Mouse (Mus musculus) embryonic facial prominence, embryonic 12.5 days (tissue): Measurements from ENCODE around the gene Gm43552. TPM values are rescaled to one million over a fixed set of nuclear protein-coding genes. Genes with fewer than 3 reads are reported as not detected.
A peak's percentile ranks its signal among the peaks of the same experiment; 100 is the strongest.

Experiments
- ATAC-seq: fragments of 200-750 bp; cut with Nextera tagmentation; 2 replicates; pipeline ENCODE4 v1.8.0; 2017; ENCODE audit not compliant: insufficient number of reproducible peaks, insufficient read depth, low FRiP score, low TSS enrichment
- H3K27ac ChIP-seq: fragments of 300-500 bp; sonication (generic); 2 replicates; pipeline ENCODE4 v1.5.1; 2016; ENCODE audit warnings: mild to moderate bottlenecking
- H3K27me3 ChIP-seq: fragments of 300-500 bp; sonication (generic); 2 replicates; pipeline ENCODE4 v1.6.1; 2016; ENCODE audit warnings: mild to moderate bottlenecking, moderate library complexity
- H3K36me3 ChIP-seq: fragments of 300-500 bp; sonication (generic); 2 replicates; pipeline ENCODE4 v1.6.1; 2016; ENCODE audit warnings: mild to moderate bottlenecking
- H3K4me1 ChIP-seq: fragments of 300-500 bp; sonication (generic); 2 replicates; pipeline ENCODE4 v1.6.1; 2016
- H3K4me2 ChIP-seq: fragments of 300-500 bp; sonication (generic); replicated peaks from 2 replicates; pipeline ENCODE4 v1.6.1; 2016; ENCODE audit warnings: mild to moderate bottlenecking, moderate library complexity
- H3K4me3 ChIP-seq: fragments of 300-500 bp; sonication (generic); 2 replicates; pipeline ENCODE4 v1.5.1; 2016; ENCODE audit warnings: mild to moderate bottlenecking
- H3K9ac ChIP-seq: fragments of 300-500 bp; sonication (generic); 2 replicates; pipeline ENCODE4 v1.6.1; 2016; ENCODE audit warnings: mild to moderate bottlenecking, moderate library complexity
- H3K9me3 ChIP-seq: fragments of 300-500 bp; sonication (generic); 2 replicates; pipeline ENCODE4 v1.6.1; 2016; ENCODE audit warnings: mild to moderate bottlenecking, moderate library complexity
- WGBS: fragments of 180-500 bp; shearing (Covaris S2); methylation state at CpG from one replicate; pipeline ENCODE4 v1.1.7; 2016; 5-methylcytosine and 5-hydroxymethylcytosine counted together
- polyA plus RNA-seq: library from polyadenylated mRNA; unstranded; fragments of >200 nt; fragmentation: Nextera tagmentation; extraction: Ambion mirVana; gene quantifications from 2 replicates; pipeline ENCODE4 v1.2.1, GENCODE M21; 2016

The Gm43552 gene
- polyA plus RNA-seq, 1 experiment from 2014 or later, result not detected

DNA sequence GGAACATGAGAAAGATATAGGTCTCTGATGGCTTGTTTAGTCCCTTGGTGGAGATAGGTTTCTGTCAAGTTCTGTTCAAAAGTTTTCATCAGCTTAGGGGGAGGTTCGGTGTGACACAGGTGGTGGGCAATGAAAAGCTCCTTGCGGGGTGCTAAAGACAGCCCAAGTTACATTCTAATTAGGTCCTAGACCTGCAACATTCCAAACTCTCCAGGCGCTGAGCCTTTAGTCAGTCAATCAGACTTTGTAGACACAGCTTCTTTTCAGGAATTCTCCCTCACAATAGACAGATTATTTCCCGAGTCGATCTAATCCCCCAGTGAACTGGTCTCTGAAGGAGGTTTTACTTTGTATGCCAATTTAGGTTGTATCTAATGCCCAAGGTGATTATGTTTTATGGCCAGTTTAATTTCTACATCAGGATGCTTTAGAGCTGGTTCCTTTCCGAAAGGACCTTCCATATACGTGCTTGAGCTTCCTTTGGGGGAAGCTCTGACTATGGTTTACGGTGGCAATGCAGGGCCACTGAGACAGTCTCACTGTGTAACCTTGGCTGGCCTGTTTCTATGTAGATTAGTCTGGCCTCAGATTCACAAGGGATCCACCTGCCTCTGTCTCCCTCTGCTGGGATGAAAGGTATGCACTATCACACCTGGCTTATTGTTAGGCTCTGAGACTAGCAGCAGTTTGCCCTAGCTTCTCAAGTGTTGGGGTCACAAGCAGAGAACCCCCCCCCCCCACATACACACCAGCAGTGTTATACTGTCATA lies 33.2 kb upstream of the Gm43552 start:
- Histone ChIP-seq H3K4me3 (no peak overlapping the region), H3K27ac (no peak overlapping the region), H3K27me3 (no peaks in the 10 kb centered on the region), H3K9ac (no peak overlapping the region), H3K4me2 (no peak overlapping the region), H3K9me3 (no peaks in the 10 kb centered on the region), H3K36me3 (no peaks in the 10 kb centered on the region), H3K4me1 (no peaks in the 10 kb centered on the region)
- ATAC-seq, result no peak
- 5% methylated on average over 8 of the region's 8 CpGs for WGBS

DNA sequence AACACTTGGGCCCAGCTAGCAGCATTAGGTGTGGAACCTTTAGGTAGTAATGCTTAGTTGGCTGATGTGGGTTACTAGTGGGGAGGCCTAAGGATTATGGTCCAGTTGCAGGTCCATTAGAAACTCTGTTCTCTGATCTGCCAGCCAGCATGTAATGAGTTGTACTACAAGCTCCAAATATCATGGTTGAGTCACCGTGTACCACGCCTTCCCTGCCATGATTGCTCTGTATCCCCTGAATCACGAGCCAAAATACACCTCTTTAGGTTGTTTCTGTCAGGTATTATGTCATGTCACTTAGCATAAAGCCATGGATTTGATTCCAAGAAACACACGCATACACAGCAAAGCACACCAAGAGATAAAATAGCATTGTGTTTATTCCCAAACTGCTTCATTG lies 32.2 kb upstream of the Gm43552 start:
- 71% methylated on average over 4 of the region's 4 CpGs for WGBS
- Histone ChIP-seq H3K9ac (no peak overlapping the region), H3K9me3 (no peaks in the 10 kb centered on the region), H3K27me3 (no peaks in the 10 kb centered on the region), H3K4me2 (no peak overlapping the region), H3K36me3 (no peaks in the 10 kb centered on the region), H3K4me3 (no peak overlapping the region), H3K4me1 (no peaks in the 10 kb centered on the region), H3K27ac (no peak overlapping the region)
- no peak for ATAC-seq

DNA sequence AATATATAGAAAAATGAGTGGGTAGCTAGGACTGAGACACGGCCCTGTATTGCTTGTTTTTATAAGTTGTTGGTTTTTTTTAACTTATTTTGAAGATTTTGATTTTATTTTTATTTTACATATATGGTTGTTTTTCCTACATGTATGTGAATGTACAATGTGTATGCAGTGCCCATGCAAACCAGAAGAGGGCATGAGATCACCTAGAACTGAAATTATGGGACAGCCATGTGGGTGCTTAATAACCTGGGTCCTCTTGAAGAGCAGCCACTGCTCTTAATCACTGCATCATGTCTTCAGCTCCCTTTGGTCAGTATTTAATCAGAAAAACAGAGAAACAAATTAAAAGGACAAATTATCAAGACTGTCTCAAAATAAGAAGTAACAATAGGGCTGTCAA lies 29.2 kb upstream of the Gm43552 start:
- 80% methylated on average over 1 of the region's 1 CpGs for WGBS
- Histone ChIP-seq H3K4me3 (no peak overlapping the region), H3K4me1 (no peaks in the 10 kb centered on the region), H3K27ac (no peak overlapping the region), H3K36me3 (no peaks in the 10 kb centered on the region), H3K9ac (no peak overlapping the region), H3K27me3 (no peaks in the 10 kb centered on the region), H3K9me3 (no peaks in the 10 kb centered on the region), H3K4me2 (no peak overlapping the region)
- ATAC-seq, result no peak

DNA sequence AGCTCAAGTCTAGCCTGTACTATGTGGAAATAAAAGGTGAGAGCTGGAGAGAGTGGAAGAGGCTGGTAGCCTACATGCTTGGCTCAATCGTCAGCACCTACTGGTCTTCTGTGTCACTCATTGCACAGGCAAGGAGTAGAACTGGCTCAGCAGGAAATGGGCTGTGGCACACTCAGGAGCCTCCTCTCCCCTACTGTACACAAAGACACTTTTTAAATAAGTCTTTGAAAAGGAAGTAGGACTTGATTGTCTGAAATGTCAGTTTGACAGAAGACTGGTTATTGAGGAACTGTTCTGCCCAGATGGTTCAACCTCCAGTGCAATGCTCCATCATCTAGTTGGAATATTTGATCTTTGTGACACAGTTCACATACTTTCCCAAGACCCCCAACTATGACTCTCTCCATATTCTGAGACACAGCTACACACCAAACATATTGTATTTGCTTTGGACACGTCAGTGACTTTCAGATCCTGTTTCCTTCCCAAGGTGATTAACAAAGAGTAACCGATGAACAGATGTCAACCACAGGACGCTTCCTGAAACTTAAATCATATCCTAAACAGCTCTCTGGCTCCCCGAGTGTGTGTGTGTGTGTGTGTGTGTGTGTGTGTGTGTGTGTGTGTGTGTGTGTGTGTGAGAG lies 22.1 kb upstream of the Gm43552 start:
- Histone ChIP-seq H3K4me2 (no peak overlapping the region), H3K4me3 (no peak overlapping the region), H3K27ac (no peak overlapping the region), H3K9ac (no peak overlapping the region), H3K36me3 (no peaks in the 10 kb centered on the region), H3K27me3 (no peaks in the 10 kb centered on the region), H3K9me3 (0 out of 2 replicates have a peak, but pooled peaks cover 3% of the 10 kb centered on the region), H3K4me1 (0 out of 2 replicates have a peak, but pooled peaks cover 3% of the 10 kb centered on the region)
- 46% methylated on average over 5 of the region's 5 CpGs for WGBS
- ATAC-seq, result no peak

DNA sequence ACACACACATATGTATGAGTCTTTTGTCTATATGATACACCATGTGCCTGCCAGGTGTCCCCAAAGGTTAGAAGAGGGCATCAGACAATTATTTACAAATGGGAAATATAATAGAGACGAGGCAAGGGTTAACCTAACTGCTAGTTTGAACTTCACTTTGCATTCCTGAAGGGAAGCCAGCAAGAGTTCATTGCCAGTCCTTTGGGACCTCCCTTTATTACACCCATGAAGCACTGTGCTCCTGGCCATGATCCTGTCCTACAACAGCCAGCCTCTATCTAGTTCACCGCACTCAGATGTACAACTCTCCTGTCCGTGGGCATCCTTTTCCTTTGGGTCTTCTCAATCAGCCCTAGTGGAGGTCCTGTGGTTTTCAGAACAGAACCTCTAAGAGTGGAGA lies 20.9 kb upstream of the Gm43552 start:
- no peak for ATAC-seq
- 61% methylated on average over 3 of the region's 3 CpGs for WGBS

DNA sequence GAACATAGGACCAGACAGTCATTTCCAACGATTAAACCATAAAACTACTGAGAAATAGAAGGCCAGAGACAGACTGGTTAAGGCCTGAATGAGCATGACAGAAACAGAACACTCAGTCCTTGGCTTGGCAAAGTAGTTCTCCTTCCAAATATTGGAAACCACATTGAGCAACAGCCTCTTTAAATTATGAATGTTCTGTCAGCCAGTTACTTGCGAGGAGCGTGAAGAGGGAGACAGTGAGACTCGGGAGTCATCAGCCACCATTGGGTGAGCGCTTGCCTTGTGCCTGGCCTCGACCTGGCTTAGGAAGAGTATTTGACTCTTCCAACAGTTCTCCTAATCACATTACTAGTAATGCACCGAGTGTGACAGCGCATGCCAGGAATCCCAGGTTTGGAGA lies 15.8 kb upstream of the Gm43552 start:
- no peak for ATAC-seq
- H3K4me1 ChIP-seq, result 0 out of 2 replicates have a peak, but pooled peaks cover 2% of the 10 kb centered on the region

More for the DNA sequence above, 20.9 kb upstream of the Gm43552 start:
- Histone ChIP-seq H3K27ac (no peak overlapping the region), H3K4me1 (0 out of 2 replicates have a peak, but pooled peaks cover 3% of the 10 kb centered on the region), H3K4me3 (no peak overlapping the region), H3K27me3 (no peaks in the 10 kb centered on the region), H3K9me3 (0 out of 2 replicates have a peak, but pooled peaks cover 3% of the 10 kb centered on the region), H3K9ac (no peak overlapping the region), H3K36me3 (no peaks in the 10 kb centered on the region), H3K4me2 (no peak overlapping the region)

DNA sequence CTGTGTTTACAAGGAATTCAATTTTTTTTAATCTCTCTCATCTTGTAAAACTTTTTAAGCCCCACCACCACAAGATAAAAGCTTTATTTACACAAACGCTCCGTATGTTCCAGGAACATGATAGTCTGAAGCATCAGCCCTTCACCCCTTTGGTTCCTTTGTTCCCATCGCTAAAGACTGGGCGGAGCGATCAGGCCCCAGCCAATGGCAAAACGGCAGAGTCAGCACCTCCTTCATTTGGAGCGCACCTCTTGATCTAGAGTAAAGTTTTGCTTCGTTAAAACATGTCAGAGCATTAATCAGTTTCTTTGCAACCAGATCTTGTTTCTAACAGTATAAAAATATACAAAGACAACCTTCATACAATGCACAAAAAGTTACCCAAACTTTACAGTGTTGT lies 13.2 kb upstream of the Gm43552 start:
- no peaks in the 10 kb centered on the region for H3K4me1 ChIP-seq
- ATAC-seq, result no peak
- H3K4me2 ChIP-seq, result peak overlapping the region; percentile 35
- H3K27ac ChIP-seq, result no peak overlapping the region
- 0 out of 2 replicates have a peak, but pooled peaks cover 3% of the 10 kb centered on the region for H3K9me3 ChIP-seq
- no peak overlapping the region for H3K4me3 ChIP-seq
- no peak overlapping the region for H3K9ac ChIP-seq
- no peaks in the 10 kb centered on the region for H3K36me3 ChIP-seq
- 11% methylated on average over 8 of the region's 8 CpGs for WGBS
- H3K27me3 ChIP-seq, result no peaks in the 10 kb centered on the region

More for the DNA sequence above, 15.8 kb upstream of the Gm43552 start:
- no peak overlapping the region for H3K27ac ChIP-seq
- no peak overlapping the region for H3K4me3 ChIP-seq
- no peak overlapping the region for H3K4me2 ChIP-seq
- no peak overlapping the region for H3K9ac ChIP-seq
- no peaks in the 10 kb centered on the region for H3K27me3 ChIP-seq
- WGBS, result 85% methylated on average over 8 of the region's 8 CpGs
- 0 out of 2 replicates have a peak, but pooled peaks cover 3% of the 10 kb centered on the region for H3K9me3 ChIP-seq
- no peaks in the 10 kb centered on the region for H3K36me3 ChIP-seq

DNA sequence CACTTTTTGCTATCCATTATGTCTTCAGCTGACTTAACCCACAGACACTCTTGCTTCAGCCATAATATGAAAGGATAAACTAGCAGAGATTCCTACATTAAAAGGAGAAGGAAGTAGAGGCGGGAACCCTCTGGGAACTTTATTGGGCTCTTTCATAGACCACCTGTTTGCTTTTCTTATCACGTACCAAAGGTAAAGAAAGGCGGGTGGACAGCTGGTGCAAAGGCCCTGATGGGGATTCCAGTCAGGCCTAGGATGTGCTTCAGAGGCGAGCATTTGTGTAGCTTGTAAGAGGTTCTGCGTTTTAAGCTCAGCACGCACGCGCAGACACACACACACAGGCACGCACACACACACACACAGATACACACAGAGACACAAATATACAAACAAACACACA lies 8.8 kb upstream of the Gm43552 start:
- Histone ChIP-seq H3K4me1 (no peaks in the 10 kb centered on the region), H3K27ac (no peak overlapping the region), H3K27me3 (no peaks in the 10 kb centered on the region), H3K4me3 (no peak overlapping the region), H3K9ac (no peak overlapping the region), H3K36me3 (no peaks in the 10 kb centered on the region), H3K4me2 (no peak overlapping the region), H3K9me3 (no peaks in the 10 kb centered on the region)
- 91% methylated on average over 9 of the region's 9 CpGs for WGBS
- no peak for ATAC-seq

DNA sequence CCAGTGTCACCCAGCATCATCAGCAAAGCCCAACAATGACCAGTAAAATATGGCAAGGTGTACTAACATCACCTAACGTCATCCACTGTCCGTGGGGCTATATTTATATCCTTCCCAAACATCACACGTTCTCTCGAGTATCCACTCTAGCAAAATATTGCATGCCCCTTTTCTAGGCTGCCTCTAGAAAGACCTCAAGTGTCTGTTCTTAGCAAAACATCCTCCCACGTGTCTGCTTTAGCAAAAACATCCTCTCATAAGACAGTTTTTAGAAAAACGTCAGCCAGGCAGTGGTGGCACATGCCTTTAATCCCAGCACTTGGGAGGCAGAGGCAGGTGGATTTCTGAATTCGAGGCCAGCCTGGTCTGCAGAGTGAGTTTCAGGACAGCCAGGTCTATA lies 7.6 kb upstream of the Gm43552 start:
- ATAC-seq, result no peak
- Histone ChIP-seq H3K27me3 (no peaks in the 10 kb centered on the region), H3K4me3 (no peak overlapping the region), H3K27ac (no peak overlapping the region), H3K4me2 (no peak overlapping the region), H3K4me1 (no peaks in the 10 kb centered on the region), H3K9me3 (no peaks in the 10 kb centered on the region), H3K36me3 (no peaks in the 10 kb centered on the region), H3K9ac (no peak overlapping the region)
- 80% methylated on average over 7 of the region's 7 CpGs for WGBS

DNA sequence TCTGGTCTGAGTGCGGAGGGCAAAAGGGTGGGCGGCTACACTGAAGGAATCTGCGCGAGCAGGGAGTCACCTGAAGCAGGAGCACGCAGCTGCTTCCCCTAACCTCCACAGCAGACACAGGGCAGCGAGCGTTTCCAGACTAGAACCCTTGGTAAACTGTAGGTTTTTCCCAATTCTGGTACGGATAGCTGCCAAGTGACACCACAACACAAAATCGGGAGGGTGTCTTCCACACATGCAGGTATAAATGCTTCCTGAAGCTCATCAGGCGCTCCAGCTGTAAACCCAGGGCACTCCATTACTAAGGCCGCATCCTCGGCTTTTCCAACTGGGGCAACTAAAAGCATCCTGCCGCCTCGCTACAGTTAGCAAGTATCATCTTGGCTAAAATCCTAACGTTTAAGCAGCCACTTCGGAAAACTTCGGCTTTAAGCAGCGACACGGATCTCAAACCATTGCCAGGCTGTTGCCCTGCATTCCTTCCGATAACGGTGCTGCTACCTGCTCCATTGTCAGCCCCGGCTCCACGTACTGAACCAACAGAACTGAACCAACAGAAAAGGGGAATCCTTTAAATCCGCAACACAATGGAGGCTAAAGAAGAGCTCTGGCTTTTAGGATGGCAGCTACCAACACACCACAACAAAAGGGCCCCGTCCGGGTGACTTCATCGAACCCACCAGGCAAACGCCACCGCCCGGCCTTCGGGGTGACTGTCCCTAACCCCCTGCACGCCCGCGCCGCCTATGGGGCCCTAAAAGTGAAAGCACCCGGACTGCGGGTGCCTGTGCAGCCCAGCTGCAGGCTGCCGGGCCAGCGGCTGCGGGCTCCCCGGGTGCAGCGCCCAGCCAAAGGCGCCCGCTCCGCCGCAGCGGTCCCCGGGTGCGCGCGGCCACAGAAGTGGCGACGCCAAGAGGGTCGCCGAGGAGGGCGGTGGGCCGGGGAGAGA lies 592 bp downstream of the Gm43552 start:
- H3K4me1 ChIP-seq, result peaks cover 10% of the 10 kb centered on the region
- under 1% methylated on average over 55 of the region's 57 CpGs for WGBS
- ATAC-seq, result peak; percentile 72

DNA sequence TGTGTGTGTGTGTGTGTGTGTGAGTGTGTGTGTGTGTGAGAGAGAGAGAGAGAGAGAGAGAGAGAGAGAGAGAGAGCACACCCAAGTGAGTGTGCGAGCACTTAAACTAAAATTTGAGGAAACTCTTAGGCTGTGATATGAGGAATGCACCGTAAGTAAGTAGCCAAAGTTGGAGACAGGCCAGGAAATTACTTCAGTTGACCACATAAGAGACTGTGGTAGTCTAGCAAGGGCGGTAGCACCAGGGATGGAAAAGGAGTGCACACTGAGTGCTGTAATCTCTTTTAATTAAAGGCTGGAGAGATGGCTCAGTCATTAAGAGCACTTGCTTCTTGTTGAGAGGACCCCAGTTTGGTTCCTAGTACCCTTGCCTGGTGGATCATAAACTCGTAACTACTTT lies 2.8 kb downstream of the Gm43552 start:
- H3K9me3 ChIP-seq, result no peaks in the 10 kb centered on the region
- H3K4me3 ChIP-seq, result no peak overlapping the region
- no peak overlapping the region for H3K4me2 ChIP-seq
- H3K27me3 ChIP-seq, result no peaks in the 10 kb centered on the region
- H3K36me3 ChIP-seq, result no peaks in the 10 kb centered on the region
- H3K4me1 ChIP-seq, result peaks cover 13% of the 10 kb centered on the region
- no peak overlapping the region for H3K27ac ChIP-seq
- ATAC-seq, result no peak
- H3K9ac ChIP-seq, result no peak overlapping the region
- 78% methylated on average over 4 of the region's 4 CpGs for WGBS

More for the DNA sequence above, 592 bp downstream of the Gm43552 start:
- Histone ChIP-seq H3K9me3 (no peaks in the 10 kb centered on the region), H3K9ac (peak overlapping the region; percentile 76), H3K4me2 (peak overlapping the region; percentile 82), H3K27ac (peak overlapping the region; percentile 87), H3K4me3 (peak overlapping the region; percentile 65), H3K27me3 (no peaks in the 10 kb centered on the region), H3K36me3 (no peaks in the 10 kb centered on the region)
